Mouse (Mus musculus) embryonic facial prominence, embryonic 14.5 days (tissue): ENCODE measurements around the gene Cdcp1. TPM values are rescaled to one million over a fixed set of nuclear protein-coding genes. Genes with fewer than 3 reads are reported as not detected.

ENCODE experiments used
- ATAC-seq: fragments of 200-750 bp; cut with Nextera tagmentation; 2 replicates; pipeline ENCODE4 v1.8.0; 2017; ENCODE audit warnings: low read depth, moderate number of reproducible peaks, moderate TSS enrichment
- DNase-seq: peaks from one replicate; pipeline ENCODE4 v3.0.0-alpha.2; 2015; ENCODE audit warnings: low spot score
- H3K27ac ChIP-seq: fragments of 300-500 bp; sonication (generic); replicated peaks from 2 replicates; pipeline ENCODE4 v1.5.1; 2014; ENCODE audit warnings: low read depth, mild to moderate bottlenecking, low read length, moderate library complexity
- H3K27me3 ChIP-seq: fragments of 300-500 bp; sonication (generic); replicated peaks from 2 replicates; pipeline ENCODE4 v1.6.1; 2014; ENCODE audit warnings: low read length; ENCODE audit not compliant: control insufficient read depth, insufficient read depth
- H3K36me3 ChIP-seq: fragments of 300-500 bp; sonication (generic); 2 replicates; pipeline ENCODE4 v1.6.1; 2014; ENCODE audit warnings: low read length, mixed read lengths; ENCODE audit not compliant: control insufficient read depth, insufficient read depth
- H3K4me1 ChIP-seq: fragments of 300-500 bp; sonication (generic); 2 replicates; pipeline ENCODE4 v1.6.1; 2014; ENCODE audit warnings: antibody characterized with exemption, low read length; ENCODE audit not compliant: control insufficient read depth, insufficient read depth
- H3K4me2 ChIP-seq: fragments of 300-500 bp; sonication (generic); 2 replicates; pipeline ENCODE4 v1.6.1; 2014; ENCODE audit warnings: low read depth, mild to moderate bottlenecking, low read length, moderate library complexity, mixed read lengths
- H3K4me3 ChIP-seq: fragments of 300-500 bp; sonication (generic); 2 replicates; pipeline ENCODE4 v1.5.1; 2014; ENCODE audit warnings: low read depth, mild to moderate bottlenecking, low read length
- H3K9ac ChIP-seq: fragments of 300-500 bp; sonication (generic); 2 replicates; pipeline ENCODE4 v1.6.1; 2014; ENCODE audit warnings: low read depth, mild to moderate bottlenecking, low read length, moderate library complexity, mixed read lengths
- H3K9me3 ChIP-seq: fragments of 300-500 bp; sonication (generic); 2 replicates; pipeline ENCODE4 v1.6.1; 2016; ENCODE audit warnings: low read length; ENCODE audit not compliant: control insufficient read depth
- WGBS: fragments of 180-500 bp; shearing (Covaris S2); extraction: QIAGEN DNeasy Blood & Tissue Kit; methylation state at CpG from one replicate; pipeline ENCODE4 v1.1.7; 2014; 5-methylcytosine and 5-hydroxymethylcytosine counted together
- polyA plus RNA-seq: library from polyadenylated mRNA; unstranded; fragments of >200 nt; fragmentation: Nextera tagmentation; extraction: Ambion mirVana; gene quantifications from 2 replicates; pipeline ENCODE4 v1.2.1, GENCODE M21; 2014

The Cdcp1 gene
- polyA plus RNA-seq: 7.1 and 8.0 TPM in 2 replicates

- Histone ChIP-seq H3K4me2 (peak within 1 kb of the TSS; percentile 56), H3K9ac (peak within 1 kb of the TSS; percentile 60), H3K4me1 (peaks cover 3% of the 10 kb centered on the region; the same call in 1 of the 2 replicates), H3K27ac (no peak within 1 kb of the TSS), H3K36me3 (no peaks in the 10 kb centered on the region), H3K4me3 (peak within 1 kb of the TSS; percentile 41), H3K27me3 (peaks cover 19% of the 10 kb centered on the region), H3K9me3 (no peaks in the 10 kb centered on the region)
- ATAC-seq (peak; percentile 79), DNase-seq (peak; percentile 48)
- 13% methylated on average over 27 of the region's 45 CpGs for WGBS
These were observed at the start of gene Cdcp1 for GRCm38 (mm10) chr9:123215621-123216440. Cdcp1 (minus strand) TSS chr9:123216038.

GRCm38 (mm10) chr9:123260611-123261021 lies 44.8 kb upstream of the Cdcp1 start, which contains the start of gene Tmem158:
Tmem158 (minus strand) TSS chr9:123260764.
- ATAC-seq (peak; percentile 95), DNase-seq (peak; percentile 94)
- Histone ChIP-seq H3K4me1 (peaks cover 4% of the 10 kb centered on the region), H3K36me3 (no peaks in the 10 kb centered on the region), H3K9me3 (no peaks in the 10 kb centered on the region), H3K4me3 (peak within 1 kb of the TSS; percentile 70), H3K9ac (peak within 1 kb of the TSS; percentile 70), H3K4me2 (peak within 1 kb of the TSS; percentile 96), H3K27me3 (peaks cover 33% of the 10 kb centered on the region), H3K27ac (peak within 1 kb of the TSS; percentile 67)
- 0% methylated on average over 36 of the region's 40 CpGs for WGBS

GRCm38 (mm10) chr9:123259896-123260610 lies 44.2 kb upstream of the Cdcp1 start:
- peak overlapping the region; percentile 96 for H3K4me2 ChIP-seq
- H3K36me3 ChIP-seq: no peaks in the 10 kb centered on the region
- no peaks in the 10 kb centered on the region for H3K9me3 ChIP-seq
- peak; percentile 71 for ATAC-seq
- peaks cover 33% of the 10 kb centered on the region for H3K27me3 ChIP-seq
- peak; percentile 57 for DNase-seq
- WGBS: under 1% methylated on average over 49 of the region's 92 CpGs
- H3K27ac ChIP-seq: peak overlapping the region; percentile 67
- H3K9ac ChIP-seq: peak overlapping the region; percentile 70
- H3K4me3 ChIP-seq: peak overlapping the region; percentile 70
- peaks cover 4% of the 10 kb centered on the region for H3K4me1 ChIP-seq

GRCm38 (mm10) chr9:123259461-123259895 lies 43.6 kb upstream of the Cdcp1 start:
- ATAC-seq (no peak), DNase-seq (peak; percentile 83)
- no peaks in the 10 kb centered on the region for H3K9me3 ChIP-seq
- H3K4me1 ChIP-seq: peaks cover 4% of the 10 kb centered on the region
- H3K9ac ChIP-seq: peak overlapping the region; percentile 70
- no peak overlapping the region for H3K27ac ChIP-seq
- under 1% methylated on average over 25 of the region's 45 CpGs for WGBS
- no peaks in the 10 kb centered on the region for H3K36me3 ChIP-seq
- peak overlapping the region; percentile 70 for H3K4me3 ChIP-seq
- H3K4me2 ChIP-seq: peak overlapping the region; percentile 96
- H3K27me3 ChIP-seq: peaks cover 33% of the 10 kb centered on the region

GRCm38 (mm10) chr9:123258796-123259195 lies 43.0 kb upstream of the Cdcp1 start:
- no peaks in the 10 kb centered on the region for H3K36me3 ChIP-seq
- ATAC-seq (no peak), DNase-seq (peak; percentile 12)
- peak overlapping the region; percentile 70 for H3K4me3 ChIP-seq
- no peaks in the 10 kb centered on the region for H3K9me3 ChIP-seq
- no peak overlapping the region for H3K9ac ChIP-seq
- 31% methylated on average over 10 of the region's 10 CpGs for WGBS
- H3K27ac ChIP-seq: no peak overlapping the region
- H3K4me2 ChIP-seq: peak overlapping the region; percentile 96
- H3K27me3 ChIP-seq: peaks cover 33% of the 10 kb centered on the region
- H3K4me1 ChIP-seq: peaks cover 4% of the 10 kb centered on the region

GRCm38 (mm10) chr9:123255736-123256135 lies 39.9 kb upstream of the Cdcp1 start:
- Histone ChIP-seq H3K9me3 (no peaks in the 10 kb centered on the region), H3K4me3 (no peak overlapping the region), H3K27ac (no peak overlapping the region), H3K27me3 (peaks cover 33% of the 10 kb centered on the region), H3K4me1 (peaks cover 4% of the 10 kb centered on the region; the same call in 1 of the 2 replicates), H3K9ac (no peak overlapping the region), H3K4me2 (no peak overlapping the region), H3K36me3 (no peaks in the 10 kb centered on the region)
- ATAC-seq (no peak), DNase-seq (no peak)
- 73% methylated on average over 3 of the region's 3 CpGs for WGBS

- no peak overlapping the region for H3K27ac ChIP-seq
- no peaks in the 10 kb centered on the region for H3K4me1 ChIP-seq
- H3K36me3 ChIP-seq: no peaks in the 10 kb centered on the region
- H3K4me2 ChIP-seq: no peak overlapping the region
- WGBS: 74% methylated on average over 1 of the region's 1 CpGs
- no peak for ATAC-seq
- DNase-seq: no peak
- no peak overlapping the region for H3K9ac ChIP-seq
- no peaks in the 10 kb centered on the region for H3K9me3 ChIP-seq
- no peaks in the 10 kb centered on the region for H3K27me3 ChIP-seq
- H3K4me3 ChIP-seq: no peak overlapping the region
These were observed 32.2 kb upstream of the Cdcp1 start for GRCm38 (mm10) chr9:123247992-123248391.

- no peak overlapping the region for H3K4me3 ChIP-seq
- no peak for DNase-seq
- H3K36me3 ChIP-seq: no peaks in the 10 kb centered on the region
These were observed 29.3 kb upstream of the Cdcp1 start for GRCm38 (mm10) chr9:123245146-123245545.

More at GRCm38 (mm10) chr9:123245146-123245545, 29.3 kb upstream of the Cdcp1 start:
- Histone ChIP-seq H3K4me2 (no peak overlapping the region), H3K27me3 (no peaks in the 10 kb centered on the region), H3K27ac (no peak overlapping the region), H3K9ac (no peak overlapping the region), H3K9me3 (no peaks in the 10 kb centered on the region), H3K4me1 (no peaks in the 10 kb centered on the region)
- no peak for ATAC-seq
- WGBS: 76% methylated on average over 4 of the region's 4 CpGs
